Mouse (Mus musculus): ENCODE results near the gene Ano5. TPM values are rescaled to one million over a fixed set of nuclear protein-coding genes. Genes with fewer than 3 reads are reported as not detected.

Ano5 gene
- polyA plus RNA-seq, 1 experiment from 2014 or later, result 0.16 TPM

DNA sequence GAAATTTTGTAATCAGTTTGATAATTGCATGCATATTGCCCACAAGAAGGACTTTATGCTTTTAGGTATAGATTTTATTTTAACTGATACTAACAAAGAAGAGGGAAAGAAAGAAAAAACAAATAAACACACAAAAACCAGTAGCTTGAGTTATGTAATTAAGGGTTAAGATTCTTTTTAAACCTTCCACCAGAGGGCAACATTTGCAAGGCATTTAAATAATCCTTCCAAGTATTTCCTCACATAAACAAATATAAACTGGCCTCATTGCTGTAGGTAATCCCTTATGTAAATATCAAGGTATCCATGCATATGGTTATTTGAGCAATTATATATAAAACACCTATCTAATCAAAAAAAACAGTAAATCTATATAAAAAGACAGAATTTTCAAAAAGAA lies 107.1 kb downstream of the Ano5 start:
- Histone ChIP-seq H3K4me3 (ENCODE audit: low read depth, low read length) (no peak overlapping the region), H3K4me1 (replicated peaks; ENCODE audit: control insufficient read depth, insufficient read depth, low read length) (0 out of 2 replicates have a peak, but pooled peaks cover 2% of the 10 kb centered on the region), H3K4me2 (ENCODE audit: low read depth, low read length, severe bottlenecking) (no peak overlapping the region), H3K9me3 (ENCODE audit: control insufficient read depth, low read length) (no peaks in the 10 kb centered on the region), H3K27me3 (ENCODE audit: control insufficient read depth, insufficient read depth, low read length) (peaks cover 19% of the 10 kb centered on the region), H3K36me3 (ENCODE audit: control insufficient read depth, insufficient read depth, low read length) (no peaks in the 10 kb centered on the region), H3K9ac (ENCODE audit: low read length) (no peak overlapping the region), H3K27ac (ENCODE audit: low read depth, low read length) (no peak overlapping the region)
- ATAC-seq (replicated peaks; ENCODE audit: low FRiP score) (no peak), DNase-seq (ENCODE audit: low spot score) (no peak)

DNA sequence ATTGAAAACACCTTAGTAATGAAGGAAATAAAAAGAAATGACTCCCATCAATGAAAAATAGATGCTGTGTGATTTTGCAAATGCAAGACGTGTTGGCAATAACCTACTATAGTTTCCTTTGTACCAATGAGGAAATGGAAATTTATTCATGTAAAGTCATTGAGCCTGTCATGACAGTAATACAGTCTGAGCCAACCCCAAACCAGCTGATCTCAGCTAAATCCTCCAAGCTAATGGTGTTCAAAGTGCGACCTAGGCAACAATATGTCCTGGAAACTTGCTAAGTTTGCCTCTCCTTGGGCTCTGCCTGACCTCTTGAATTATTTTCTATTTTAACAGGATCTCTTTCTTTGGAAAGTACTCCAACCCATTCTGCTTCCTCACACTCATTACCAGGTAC lies 107.6 kb downstream of the Ano5 start:
- peaks cover 19% of the 10 kb centered on the region for H3K27me3 ChIP-seq (ENCODE audit: control insufficient read depth, insufficient read depth, low read length)
- WGBS, result 44% methylated on average over 2 of the region's 2 CpGs
- no peak for ATAC-seq (replicated peaks; ENCODE audit: low FRiP score)

DNA sequence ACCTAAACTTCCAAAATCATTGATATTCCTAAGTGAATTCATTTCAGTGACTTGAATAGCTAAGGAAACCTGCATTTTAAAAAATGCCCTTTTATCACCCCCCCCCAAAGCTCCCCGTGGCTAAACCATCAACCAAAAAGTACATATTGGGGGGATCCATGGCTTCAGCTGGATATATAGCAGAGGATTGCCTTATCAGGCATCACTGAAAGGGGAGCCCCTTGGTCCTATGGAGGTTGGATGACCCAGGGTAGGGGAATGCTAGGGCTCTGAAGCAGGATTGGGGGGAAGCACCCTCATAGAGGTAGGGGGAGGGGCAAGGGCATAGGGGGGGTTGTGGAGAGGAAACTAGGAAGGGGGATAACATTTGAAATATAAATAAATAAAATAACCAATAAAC lies 109.1 kb downstream of the Ano5 start:
- no peak for ATAC-seq (replicated peaks; ENCODE audit: low FRiP score)
- Histone ChIP-seq H3K4me3 (ENCODE audit: low read depth, low read length) (no peak overlapping the region), H3K27me3 (ENCODE audit: control insufficient read depth, insufficient read depth, low read length) (peaks cover 35% of the 10 kb centered on the region), H3K9ac (ENCODE audit: low read length) (no peak overlapping the region), H3K4me2 (ENCODE audit: low read depth, low read length, severe bottlenecking) (no peak overlapping the region), H3K4me1 (replicated peaks; ENCODE audit: control insufficient read depth, insufficient read depth, low read length) (0 out of 2 replicates have a peak, but pooled peaks cover 2% of the 10 kb centered on the region), H3K9me3 (ENCODE audit: control insufficient read depth, low read length) (no peaks in the 10 kb centered on the region), H3K36me3 (ENCODE audit: control insufficient read depth, insufficient read depth, low read length) (no peaks in the 10 kb centered on the region), H3K27ac (ENCODE audit: low read depth, low read length) (no peak overlapping the region)
- WGBS, result 54% methylated on average over 1 of the region's 1 CpGs
- no peak for DNase-seq (ENCODE audit: low spot score)

More for the DNA sequence above, 107.6 kb downstream of the Ano5 start:
- DNase-seq (ENCODE audit: low spot score), result no peak
- Histone ChIP-seq H3K9me3 (ENCODE audit: control insufficient read depth, low read length) (no peaks in the 10 kb centered on the region), H3K36me3 (ENCODE audit: control insufficient read depth, insufficient read depth, low read length) (no peaks in the 10 kb centered on the region), H3K4me2 (ENCODE audit: low read depth, low read length, severe bottlenecking) (no peak overlapping the region), H3K9ac (ENCODE audit: low read length) (no peak overlapping the region), H3K27ac (ENCODE audit: low read depth, low read length) (no peak overlapping the region), H3K4me1 (replicated peaks; ENCODE audit: control insufficient read depth, insufficient read depth, low read length) (0 out of 2 replicates have a peak, but pooled peaks cover 2% of the 10 kb centered on the region), H3K4me3 (ENCODE audit: low read depth, low read length) (no peak overlapping the region)

DNA sequence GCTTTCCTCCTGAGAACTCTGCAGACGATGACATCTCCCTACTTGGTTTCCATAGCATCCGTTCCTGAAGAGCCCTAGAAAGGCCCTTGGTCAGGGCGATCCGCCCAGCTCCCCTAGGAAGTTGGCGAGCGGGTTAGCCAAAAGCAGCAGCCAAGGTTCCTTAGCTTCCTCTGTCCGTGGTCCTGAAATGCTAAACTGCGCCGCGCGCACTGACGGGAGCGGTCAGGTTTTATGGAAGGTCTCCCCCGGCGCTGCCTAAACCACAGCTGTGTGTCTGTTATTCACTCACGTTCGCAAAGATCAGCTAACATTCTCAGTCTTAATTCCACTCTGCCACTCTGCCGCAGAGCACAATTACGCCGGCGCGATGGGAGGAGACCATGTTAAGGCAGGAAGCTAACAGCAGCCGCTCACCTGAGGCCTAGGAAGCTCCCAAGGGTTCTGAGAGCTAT lies 110.9 kb downstream of the Ano5 start, which contains the start of gene Slc17a6:
Gene Slc17a6, plus strand, starts transcription at position 313 of the 452 bp plus-strand sequence.
- Histone ChIP-seq H3K27ac (ENCODE audit: low read depth, low read length) (peak within 1 kb of the TSS; percentile 37), H3K9me3 (ENCODE audit: control insufficient read depth, low read length) (no peaks in the 10 kb centered on the region), H3K4me2 (ENCODE audit: low read depth, low read length, severe bottlenecking) (peak within 1 kb of the TSS; percentile 12; the same call in 1 of the 2 replicates), H3K4me1 (replicated peaks; ENCODE audit: control insufficient read depth, insufficient read depth, low read length) (0 out of 2 replicates have a peak, but pooled peaks cover 2% of the 10 kb centered on the region), H3K36me3 (ENCODE audit: control insufficient read depth, insufficient read depth, low read length) (no peaks in the 10 kb centered on the region), H3K4me3 (ENCODE audit: low read depth, low read length) (peak within 1 kb of the TSS; percentile 24), H3K9ac (ENCODE audit: low read length) (peak within 1 kb of the TSS; percentile 49), H3K27me3 (ENCODE audit: control insufficient read depth, insufficient read depth, low read length) (peaks cover 50% of the 10 kb centered on the region)
- WGBS, result 0% methylated on average over 23 of the region's 23 CpGs
- DNase-seq (ENCODE audit: low spot score) (peak; percentile 86), ATAC-seq (replicated peaks; ENCODE audit: low FRiP score) (no peak; the same call in 1 of the 2 replicates)

DNA sequence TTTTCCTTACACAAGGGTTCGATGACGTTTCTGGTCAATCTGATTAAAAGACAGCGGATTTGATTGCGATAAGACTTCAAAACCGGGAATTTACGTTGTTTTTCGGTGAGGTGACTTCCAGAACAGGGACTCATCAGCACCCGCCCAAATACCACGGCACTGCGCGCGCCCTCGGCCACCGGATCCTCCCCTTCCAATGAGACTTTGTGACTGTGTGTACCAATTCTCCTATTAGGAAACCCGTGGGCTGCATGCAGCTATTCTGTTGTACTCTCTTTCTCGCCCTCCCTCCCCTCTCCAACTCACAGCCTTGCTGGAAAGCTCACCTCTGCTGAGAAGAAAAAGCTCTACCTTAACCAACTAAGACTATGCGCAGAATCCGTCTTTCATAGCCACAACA lies 111.4 kb downstream of the Ano5 start:
- Histone ChIP-seq H3K27ac (ENCODE audit: low read depth, low read length) (peak overlapping the region; percentile 37), H3K4me2 (ENCODE audit: low read depth, low read length, severe bottlenecking) (peak overlapping the region; percentile 12; the same call in 1 of the 2 replicates), H3K36me3 (ENCODE audit: control insufficient read depth, insufficient read depth, low read length) (no peaks in the 10 kb centered on the region), H3K27me3 (ENCODE audit: control insufficient read depth, insufficient read depth, low read length) (peaks cover 53% of the 10 kb centered on the region), H3K4me1 (replicated peaks; ENCODE audit: control insufficient read depth, insufficient read depth, low read length) (peaks cover 2% of the 10 kb centered on the region; the same call in 1 of the 2 replicates), H3K9me3 (ENCODE audit: control insufficient read depth, low read length) (no peaks in the 10 kb centered on the region), H3K9ac (ENCODE audit: low read length) (peak overlapping the region; percentile 49), H3K4me3 (ENCODE audit: low read depth, low read length) (peak overlapping the region; percentile 24)
- peak; percentile 32; the same call in 1 of the 2 replicates for ATAC-seq (replicated peaks; ENCODE audit: low FRiP score)
- 1% methylated on average over 18 of the region's 18 CpGs for WGBS
- DNase-seq (ENCODE audit: low spot score), result peak; percentile 53

DNA sequence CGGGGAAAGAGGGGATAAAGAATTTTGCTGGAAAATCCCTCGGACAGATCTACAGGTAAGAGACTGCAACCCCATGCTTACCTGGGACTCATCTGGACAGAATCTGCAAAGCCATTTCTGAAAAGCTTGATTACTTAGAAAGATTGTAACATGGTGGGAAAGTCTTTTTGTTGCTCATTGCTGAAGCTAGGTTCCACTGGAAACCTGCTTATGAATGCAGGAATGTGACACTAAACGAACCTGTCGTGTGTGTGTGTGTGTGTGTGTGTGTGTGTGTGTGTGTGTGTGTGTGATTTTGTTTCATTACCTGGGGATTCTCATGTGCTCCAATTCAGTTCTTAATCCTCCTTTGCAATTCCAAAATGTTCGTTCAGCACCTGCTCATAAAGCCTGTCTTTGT lies 111.8 kb downstream of the Ano5 start:
- Histone ChIP-seq H3K36me3 (ENCODE audit: control insufficient read depth, insufficient read depth, low read length) (no peaks in the 10 kb centered on the region), H3K4me2 (ENCODE audit: low read depth, low read length, severe bottlenecking) (no peak overlapping the region), H3K4me3 (ENCODE audit: low read depth, low read length) (peak overlapping the region; percentile 24), H3K9me3 (ENCODE audit: control insufficient read depth, low read length) (no peaks in the 10 kb centered on the region), H3K4me1 (replicated peaks; ENCODE audit: control insufficient read depth, insufficient read depth, low read length) (peaks cover 2% of the 10 kb centered on the region; the same call in 1 of the 2 replicates), H3K27me3 (ENCODE audit: control insufficient read depth, insufficient read depth, low read length) (peaks cover 55% of the 10 kb centered on the region), H3K9ac (ENCODE audit: low read length) (peak overlapping the region; percentile 49), H3K27ac (ENCODE audit: low read depth, low read length) (peak overlapping the region; percentile 37)
- ATAC-seq (replicated peaks; ENCODE audit: low FRiP score) (no peak), DNase-seq (ENCODE audit: low spot score) (no peak)
- 3% methylated on average over 5 of the region's 5 CpGs for WGBS

DNA sequence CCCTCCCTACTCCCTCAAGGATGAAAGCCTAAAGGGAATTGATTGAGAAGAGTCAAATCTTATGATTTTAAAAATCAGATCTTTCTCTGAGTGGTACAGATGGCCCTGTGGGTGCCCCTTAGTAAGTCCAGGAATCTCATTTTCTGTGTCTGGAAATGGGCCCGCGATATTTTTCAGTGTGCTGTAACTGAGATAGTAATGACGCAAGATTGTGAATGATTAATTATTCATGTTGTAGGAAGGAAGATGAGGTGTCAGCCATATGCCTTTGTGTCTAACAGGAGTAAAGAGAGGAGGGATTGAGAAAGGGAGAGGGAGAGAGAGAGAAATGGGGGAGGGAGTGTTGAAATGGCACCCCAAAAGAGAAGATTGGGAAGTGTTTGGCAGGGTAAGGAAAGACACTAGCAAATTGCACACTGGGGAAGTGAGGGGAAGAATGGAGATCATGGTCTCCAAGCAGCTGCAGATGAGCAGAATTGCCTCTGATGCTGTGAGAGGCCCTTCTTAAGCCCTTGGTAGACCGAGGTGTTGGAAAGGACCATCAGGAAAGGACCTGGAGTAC lies 113.6 kb downstream of the Ano5 start:
- WGBS, result 1% methylated on average over 4 of the region's 4 CpGs
- ATAC-seq (replicated peaks; ENCODE audit: low FRiP score), result no peak
- H3K4me3 ChIP-seq (ENCODE audit: low read depth, low read length), result peak overlapping the region; percentile 24

DNA sequence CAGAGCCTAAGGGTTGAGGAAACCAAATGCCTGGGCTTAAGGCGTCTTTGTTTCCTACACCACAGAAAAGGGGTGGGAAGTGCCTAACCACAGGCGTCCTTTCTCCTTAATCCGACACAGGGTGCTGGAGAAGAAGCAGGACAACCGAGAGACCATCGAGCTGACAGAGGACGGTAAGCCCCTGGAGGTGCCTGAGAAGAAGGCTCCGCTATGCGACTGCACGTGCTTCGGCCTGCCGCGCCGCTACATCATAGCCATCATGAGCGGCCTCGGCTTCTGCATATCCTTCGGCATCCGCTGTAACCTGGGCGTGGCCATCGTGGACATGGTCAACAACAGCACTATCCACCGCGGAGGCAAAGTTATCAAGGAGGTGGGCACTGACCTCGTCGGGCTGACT lies 114.3 kb downstream of the Ano5 start:
- no peaks in the 10 kb centered on the region for H3K9me3 ChIP-seq (ENCODE audit: control insufficient read depth, low read length)
- H3K4me3 ChIP-seq (ENCODE audit: low read depth, low read length), result peak overlapping the region; percentile 16
- ATAC-seq (replicated peaks; ENCODE audit: low FRiP score), result peak; percentile 14; the same call in 1 of the 2 replicates
- peak overlapping the region; percentile 45; the same call in 1 of the 2 replicates for H3K4me2 ChIP-seq (ENCODE audit: low read depth, low read length, severe bottlenecking)
- peak overlapping the region; percentile 45 for H3K9ac ChIP-seq (ENCODE audit: low read length)
- peak; percentile 69 for DNase-seq (ENCODE audit: low spot score)
- H3K27ac ChIP-seq (ENCODE audit: low read depth, low read length), result peak overlapping the region; percentile 60
- H3K27me3 ChIP-seq (ENCODE audit: control insufficient read depth, insufficient read depth, low read length), result peaks cover 65% of the 10 kb centered on the region
- WGBS, result 1% methylated on average over 23 of the region's 23 CpGs
- H3K36me3 ChIP-seq (ENCODE audit: control insufficient read depth, insufficient read depth, low read length), result no peaks in the 10 kb centered on the region
- H3K4me1 ChIP-seq (replicated peaks; ENCODE audit: control insufficient read depth, insufficient read depth, low read length), result peaks cover 2% of the 10 kb centered on the region; the same call in 1 of the 2 replicates

More for the DNA sequence above, 113.6 kb downstream of the Ano5 start:
- H3K4me2 ChIP-seq (ENCODE audit: low read depth, low read length, severe bottlenecking), result peak overlapping the region; percentile 45; the same call in 1 of the 2 replicates
- peak overlapping the region; percentile 45 for H3K9ac ChIP-seq (ENCODE audit: low read length)
- H3K27ac ChIP-seq (ENCODE audit: low read depth, low read length), result peak overlapping the region; percentile 60
- H3K36me3 ChIP-seq (ENCODE audit: control insufficient read depth, insufficient read depth, low read length), result no peaks in the 10 kb centered on the region
- no peaks in the 10 kb centered on the region for H3K9me3 ChIP-seq (ENCODE audit: control insufficient read depth, low read length)
- H3K27me3 ChIP-seq (ENCODE audit: control insufficient read depth, insufficient read depth, low read length), result peaks cover 66% of the 10 kb centered on the region
- peaks cover 2% of the 10 kb centered on the region; the same call in 1 of the 2 replicates for H3K4me1 ChIP-seq (replicated peaks; ENCODE audit: control insufficient read depth, insufficient read depth, low read length)
- DNase-seq (ENCODE audit: low spot score), result no peak

All from forebrain, embryonic 11.5 days (tissue).